Mouse (Mus musculus): Measurements from ENCODE around the gene Nlrc5.

Gene Nlrc5

GRCm38 (mm10) chr8:94469656-94470055 is 35.5 kb downstream of the Nlrc5 start:
- no peak for DNase-seq (ENCODE audit: low spot score)

GRCm38 (mm10) chr8:94470794-94471193 is 36.6 kb downstream of the Nlrc5 start:
- no peak for DNase-seq (ENCODE audit: low spot score)

GRCm38 (mm10) chr8:94471281-94471680 is 37.1 kb downstream of the Nlrc5 start:
- no peak for DNase-seq (ENCODE audit: low spot score)

- DNase-seq (ENCODE audit: low spot score) = no peak
Observed at GRCm38 (mm10) chr8:94472741-94473140, 38.6 kb downstream of the Nlrc5 start.

- DNase-seq (ENCODE audit: low spot score) = no peak
Observed at GRCm38 (mm10) chr8:94473431-94473830, 39.3 kb downstream of the Nlrc5 start.

GRCm38 (mm10) chr8:94475786-94476185 is 41.6 kb downstream of the Nlrc5 start:
- no peak for DNase-seq (ENCODE audit: low spot score)

- DNase-seq (ENCODE audit: low spot score) = no peak
Observed at GRCm38 (mm10) chr8:94476846-94477245, 42.7 kb downstream of the Nlrc5 start.

GRCm38 (mm10) chr8:94482051-94482450 is 47.9 kb downstream of the Nlrc5 start:
- DNase-seq (ENCODE audit: low spot score) = no peak

GRCm38 (mm10) chr8:94485288-94485687 is 51.1 kb downstream of the Nlrc5 start:
- no peak for DNase-seq (ENCODE audit: low spot score)

- peak; percentile 33 for DNase-seq (ENCODE audit: low spot score)
Observed at GRCm38 (mm10) chr8:94485882-94486281, 51.7 kb downstream of the Nlrc5 start.

GRCm38 (mm10) chr8:94488016-94488415 is 53.9 kb downstream of the Nlrc5 start:
- no peak for DNase-seq (ENCODE audit: low spot score)

- DNase-seq (ENCODE audit: low spot score) = no peak
Observed at GRCm38 (mm10) chr8:94489809-94490483, 55.8 kb downstream of the Nlrc5 start.

- DNase-seq (ENCODE audit: low spot score) = peak; percentile 83
Observed at GRCm38 (mm10) chr8:94492021-94492681, 58.0 kb downstream of the Nlrc5 start.

GRCm38 (mm10) chr8:94493240-94493639 is 59.1 kb downstream of the Nlrc5 start:
- DNase-seq (ENCODE audit: low spot score) = no peak

GRCm38 (mm10) chr8:94515430-94516208 is 81.5 kb downstream of the Nlrc5 start:
- DNase-seq (ENCODE audit: low spot score) = no peak

GRCm38 (mm10) chr8:94516209-94516593 is 82.0 kb downstream of the Nlrc5 start:
- no peak for DNase-seq (ENCODE audit: low spot score)

- no peak for DNase-seq (ENCODE audit: low spot score)
Observed at GRCm38 (mm10) chr8:94516766-94517165, 82.6 kb downstream of the Nlrc5 start.

GRCm38 (mm10) chr8:94518331-94518730 is 84.2 kb downstream of the Nlrc5 start:
- DNase-seq (ENCODE audit: low spot score) = no peak

- no peak for DNase-seq (ENCODE audit: low spot score)
Observed at GRCm38 (mm10) chr8:94519021-94519420, 84.9 kb downstream of the Nlrc5 start.

GRCm38 (mm10) chr8:94521481-94521880 is 87.3 kb downstream of the Nlrc5 start:
- no peak for DNase-seq (ENCODE audit: low spot score)

- DNase-seq (ENCODE audit: low spot score) = no peak
Observed at GRCm38 (mm10) chr8:94522482-94522881, 88.3 kb downstream of the Nlrc5 start.

GRCm38 (mm10) chr8:94524554-94524953 is 90.4 kb downstream of the Nlrc5 start:
- DNase-seq (ENCODE audit: low spot score) = no peak

GRCm38 (mm10) chr8:94527178-94527577 is 93.0 kb downstream of the Nlrc5 start:
- DNase-seq (ENCODE audit: low spot score) = no peak

All from urinary bladder, postnatal 25 days (tissue).